Mouse (Mus musculus) gonadal fat pad, adult 2 months (tissue): ENCODE results near the gene 2610301B20Rik. TPM values are rescaled to one million over a fixed set of nuclear protein-coding genes. Genes with fewer than 3 reads are reported as not detected.
"Not testable (repeated sequence)": the region's sequence is repeated elsewhere in the genome, so short reads cannot be mapped to it uniquely, and the experiment has no call there.

ENCODE experiments used
- DNase-seq: peaks from one replicate; pipeline ENCODE4 v3.0.0-alpha.2; 2012; ENCODE audit warnings: low read depth
- polyA plus RNA-seq: library from polyadenylated mRNA; depleted of rRNA; stranded (reverse); fragments of >200 nt; gene quantifications from 2 replicates; pipeline ENCODE4 v1.2.3, GENCODE M21; 2012; rRNA removed

2610301B20Rik gene
- polyA plus RNA-seq: 10.7 and 11.8 TPM in 2 replicates

- DNase-seq: no peak
Measured at GRCm38 (mm10) chr4:10873920-10874665, at the start of gene 2610301B20Rik. TSS of gene 2610301B20Rik (plus strand) at chr4:10874498.

- DNase-seq: no peak
Measured at GRCm38 (mm10) chr4:10833273-10833672, 41.0 kb upstream of the 2610301B20Rik start.

GRCm38 (mm10) chr4:10835252-10836051, 38.8 kb upstream of the 2610301B20Rik start:
- DNase-seq: no peak

GRCm38 (mm10) chr4:10845848-10846247, 28.4 kb upstream of the 2610301B20Rik start:
- DNase-seq: no peak

- DNase-seq: no peak
Measured at GRCm38 (mm10) chr4:10849812-10850211, 24.5 kb upstream of the 2610301B20Rik start.

- DNase-seq: no peak
Measured at GRCm38 (mm10) chr4:10851013-10851412, 23.3 kb upstream of the 2610301B20Rik start.

GRCm38 (mm10) chr4:10859174-10859573, 15.1 kb upstream of the 2610301B20Rik start:
- no peak for DNase-seq

GRCm38 (mm10) chr4:10859911-10860581, 14.3 kb upstream of the 2610301B20Rik start:
- DNase-seq: no peak

- DNase-seq: no peak
Measured at GRCm38 (mm10) chr4:10860825-10861224, 13.5 kb upstream of the 2610301B20Rik start.

- DNase-seq: not testable (repeated sequence)
Measured at GRCm38 (mm10) chr4:10862882-10863281, 11.4 kb upstream of the 2610301B20Rik start.

- DNase-seq: no peak
Measured at GRCm38 (mm10) chr4:10872231-10872630, 2.1 kb upstream of the 2610301B20Rik start.

GRCm38 (mm10) chr4:10872685-10873539, 1.4 kb upstream of the 2610301B20Rik start:
- DNase-seq: no peak

- no peak for DNase-seq
Measured at GRCm38 (mm10) chr4:10873549-10873919, 764 bp upstream of the 2610301B20Rik start.

- DNase-seq: no peak
Measured at GRCm38 (mm10) chr4:10874718-10875121, 422 bp downstream of the 2610301B20Rik start.

GRCm38 (mm10) chr4:10875407-10875806, 1.1 kb downstream of the 2610301B20Rik start:
- no peak for DNase-seq

GRCm38 (mm10) chr4:10877057-10877456, 2.8 kb downstream of the 2610301B20Rik start:
- no peak for DNase-seq

- no peak for DNase-seq
Measured at GRCm38 (mm10) chr4:10883740-10884408, 9.6 kb downstream of the 2610301B20Rik start.

- no peak for DNase-seq
Measured at GRCm38 (mm10) chr4:10888835-10889234, 14.5 kb downstream of the 2610301B20Rik start.

- DNase-seq: no peak
Measured at GRCm38 (mm10) chr4:10896262-10896661, 22.0 kb downstream of the 2610301B20Rik start.

- DNase-seq: no peak
Measured at GRCm38 (mm10) chr4:10896859-10897258, 22.6 kb downstream of the 2610301B20Rik start.
